Mouse (Mus musculus) monocyte, adult 5-6 weeks (primary cell): ENCODE measurements around the gene Adcy4. TPM values are rescaled to one million over a fixed set of nuclear protein-coding genes. Genes with fewer than 3 reads are reported as not detected.

ENCODE experiments used
- ATAC-seq: fragments of 153-309, 156-312 bp; replicated peaks from 2 replicates; pipeline ENCODE4 v1.8.0; 2017; ENCODE audit warnings: mild to moderate bottlenecking; ENCODE audit not compliant: low TSS enrichment, insufficient number of reproducible peaks, severe bottlenecking, poor library complexity, low FRiP score
- total RNA-seq: library from RNA; stranded (forward); fragments of 200-1000, 200-491, 200-594 nt; gene quantifications from 3 replicates; pipeline ENCODE4 v1.2.3, GENCODE M21; 2017

The Adcy4 gene
- total RNA-seq, 1 experiment from 2014 or later = 2.2 TPM

DNA sequence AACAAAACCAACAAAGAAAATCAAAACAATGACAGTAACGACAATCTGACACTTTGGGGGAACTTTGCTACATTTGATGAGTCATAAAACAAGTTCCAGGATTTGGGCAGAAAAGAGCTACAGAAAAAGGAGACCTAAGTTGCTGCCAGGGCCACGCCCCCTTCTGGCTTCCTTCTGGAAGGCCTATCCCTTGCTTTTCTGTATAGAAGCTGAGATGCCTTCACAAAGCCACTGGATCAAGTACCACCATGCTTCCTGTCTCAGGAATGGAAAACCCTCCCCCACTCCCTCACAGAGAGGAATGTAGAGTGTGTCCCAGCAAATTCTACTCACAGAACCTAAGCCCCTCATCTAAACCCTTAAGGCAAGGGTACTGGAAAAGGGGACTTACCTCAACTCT lies 10.1 kb upstream of the Adcy4 start:
- no peak for ATAC-seq

DNA sequence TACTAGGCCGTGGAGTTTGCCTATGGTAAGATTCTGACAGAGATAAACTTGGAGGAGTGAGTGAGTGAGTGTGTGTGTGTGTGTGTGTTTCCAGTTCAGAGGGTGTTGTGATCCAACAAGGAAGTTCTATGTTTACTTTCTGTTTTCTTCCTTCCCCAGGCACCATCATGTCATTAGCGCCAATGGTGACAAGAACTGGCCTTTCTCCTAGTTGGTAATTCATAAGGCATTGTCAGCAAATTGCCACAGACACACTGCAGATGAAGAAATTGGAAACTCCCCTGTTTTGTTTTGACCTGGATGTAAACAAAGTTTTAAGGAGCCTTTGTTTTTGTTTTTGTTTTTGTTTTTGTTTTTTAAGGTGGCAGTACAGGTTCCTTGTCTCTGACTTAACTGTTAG lies 9.6 kb upstream of the Adcy4 start:
- ATAC-seq = no peak

DNA sequence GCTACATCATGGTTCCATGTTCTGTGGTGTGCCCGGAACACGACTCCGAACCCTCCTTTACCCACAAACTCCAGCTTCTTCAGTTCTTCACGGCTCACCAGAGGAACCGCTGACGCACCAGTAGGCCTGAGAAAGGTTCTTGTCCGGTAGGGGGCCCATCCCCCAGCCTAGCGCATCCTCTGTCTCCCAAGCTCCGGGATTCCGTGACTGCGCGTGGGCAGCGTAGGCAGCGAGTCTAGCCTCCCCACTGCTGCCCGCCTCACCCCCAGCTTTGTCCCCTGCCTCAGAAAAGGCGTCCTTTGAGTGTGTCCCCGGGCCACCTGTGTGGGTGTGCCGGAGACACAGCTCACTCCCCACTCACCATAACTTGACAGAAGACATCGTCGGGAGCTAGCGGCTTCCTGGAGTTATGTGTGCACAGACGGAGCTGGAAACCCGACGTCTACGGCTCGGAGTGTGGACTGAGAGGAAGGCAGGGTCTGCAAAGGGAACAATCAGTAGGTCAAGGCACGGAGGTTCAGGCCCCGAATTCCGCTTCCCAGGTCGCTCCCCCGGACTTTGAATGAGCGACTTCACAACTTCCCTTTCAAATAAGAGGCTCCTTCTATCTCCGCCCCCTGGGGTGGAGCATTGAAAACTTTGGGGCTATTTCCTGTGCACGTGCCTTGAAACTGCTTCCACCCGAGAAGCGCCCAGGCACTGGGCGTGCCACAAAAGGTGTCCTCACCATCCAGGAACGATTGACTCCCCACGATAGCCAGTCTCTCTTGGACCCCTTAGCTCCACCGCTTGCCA lies 4.6 kb upstream of the Adcy4 start, which contains the start of gene Ripk3:
TSS of gene Ripk3 (minus strand) at position 610 of the 795 bp plus-strand sequence.
- peak; percentile 33 for ATAC-seq

DNA sequence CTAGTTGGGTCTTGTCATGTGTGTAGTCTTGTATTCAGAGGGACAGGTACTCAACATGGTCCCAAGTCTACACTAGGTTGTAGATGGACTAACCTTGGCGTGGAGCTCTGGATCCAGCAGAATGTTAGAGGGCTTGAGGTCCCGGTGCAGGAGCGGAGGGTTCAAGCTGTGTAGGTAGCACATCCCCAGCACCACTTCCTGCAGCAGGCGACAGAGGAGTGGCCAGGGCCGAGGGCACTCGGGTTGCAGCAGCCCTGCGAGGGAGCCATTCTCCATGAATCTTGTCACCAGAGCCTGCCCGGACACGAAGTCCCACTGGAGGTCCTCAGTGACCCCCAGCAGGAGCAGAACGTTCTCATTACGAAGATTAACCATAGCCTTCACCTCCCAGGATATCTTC lies 3.8 kb upstream of the Adcy4 start:
- no peak for ATAC-seq

- no peak for ATAC-seq
These were observed 1.3 kb upstream of the Adcy4 start for GRCm38 (mm10) chr14:55785195-55785594.

DNA sequence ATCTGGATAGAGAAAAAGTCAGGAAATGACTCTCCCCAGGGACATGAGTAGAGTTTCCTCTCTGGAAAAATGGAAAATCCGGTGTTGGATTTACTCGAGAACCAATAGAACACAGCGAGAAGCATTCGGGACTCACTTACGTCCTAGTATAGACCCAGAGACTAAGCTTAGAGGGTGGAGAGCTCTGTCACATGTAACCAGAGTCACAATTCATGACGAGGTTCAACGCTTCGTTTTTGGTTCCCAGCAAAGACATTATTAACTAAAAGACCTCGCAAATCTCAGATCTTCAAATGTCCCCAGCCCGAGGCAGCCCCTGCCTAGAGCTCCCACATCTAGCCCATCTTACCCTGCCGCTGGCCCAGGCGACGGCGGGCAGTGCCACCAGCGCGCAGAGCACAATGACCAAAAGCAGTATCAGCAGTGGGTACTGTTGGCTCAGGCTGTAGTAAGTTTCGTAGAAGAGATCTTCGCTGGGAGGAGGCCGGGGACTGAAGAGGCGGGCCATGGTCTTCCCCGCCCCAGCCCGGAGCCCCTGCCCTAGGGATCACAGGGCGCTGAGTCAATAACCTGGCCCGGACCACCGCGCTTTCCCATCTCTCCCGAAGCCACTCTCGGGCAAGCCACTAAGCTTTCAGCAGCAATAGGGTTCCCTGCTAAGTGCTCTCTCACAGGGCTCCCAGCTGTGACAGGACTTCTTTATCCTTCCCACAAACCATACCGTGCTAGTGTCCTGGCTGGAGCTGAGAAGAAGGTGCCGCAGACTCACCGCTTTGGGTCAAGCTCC lies 531 bp downstream of the Adcy4 start:
- no peak for ATAC-seq

DNA sequence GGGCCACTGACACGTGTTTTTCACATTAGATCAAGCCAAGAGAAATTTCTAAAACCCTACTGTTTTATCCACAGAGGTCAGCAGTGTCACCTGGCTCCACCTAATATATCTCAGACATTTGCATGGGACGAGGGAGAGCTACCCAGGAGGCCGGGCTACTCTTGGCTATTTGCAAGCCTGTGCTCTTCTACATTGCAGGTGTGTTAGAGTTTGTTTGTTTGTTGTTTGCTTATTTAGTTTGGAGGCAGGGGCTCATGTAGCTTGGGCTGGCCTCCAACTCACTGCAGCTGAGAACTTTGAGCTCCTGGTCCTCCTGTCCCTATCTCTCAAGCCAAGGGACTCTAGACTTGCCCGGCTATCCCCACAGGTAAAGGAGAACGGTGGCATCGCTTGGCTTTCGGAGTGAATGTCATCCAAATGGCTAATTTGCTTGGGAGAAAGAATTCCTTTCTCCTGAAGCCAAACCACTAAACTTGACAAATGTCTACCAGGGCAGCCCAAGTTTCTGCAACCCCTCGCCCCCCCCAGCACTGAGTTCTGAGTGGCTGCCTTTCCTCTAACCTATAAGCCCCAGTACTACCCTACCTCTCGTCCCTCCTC lies 1.4 kb downstream of the Adcy4 start:
- no peak for ATAC-seq

DNA sequence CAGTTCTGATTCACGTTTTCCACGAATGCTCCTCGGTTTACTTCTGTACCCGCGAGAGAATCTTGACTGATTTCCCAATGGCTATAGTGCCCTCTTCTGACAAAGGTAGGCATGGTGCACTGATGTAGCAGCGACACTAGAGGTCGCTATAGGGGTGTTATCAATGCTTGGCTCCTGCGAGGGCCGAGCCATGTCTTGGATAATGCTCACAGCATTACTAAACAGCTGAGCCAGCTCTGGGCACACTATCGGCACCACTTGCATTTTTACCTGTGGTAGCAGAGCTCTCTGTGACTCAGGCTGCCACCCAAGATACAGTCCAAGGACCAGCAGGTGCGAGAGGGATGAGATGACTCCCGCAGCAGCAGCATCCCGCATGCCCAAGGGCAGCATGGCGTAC lies 2.6 kb downstream of the Adcy4 start:
- peak; percentile 79 for ATAC-seq

GRCm38 (mm10) chr14:55780736-55781135 lies 3.2 kb downstream of the Adcy4 start:
- ATAC-seq = no peak

- ATAC-seq = no peak
These were observed 4.2 kb downstream of the Adcy4 start for GRCm38 (mm10) chr14:55779656-55780055.

DNA sequence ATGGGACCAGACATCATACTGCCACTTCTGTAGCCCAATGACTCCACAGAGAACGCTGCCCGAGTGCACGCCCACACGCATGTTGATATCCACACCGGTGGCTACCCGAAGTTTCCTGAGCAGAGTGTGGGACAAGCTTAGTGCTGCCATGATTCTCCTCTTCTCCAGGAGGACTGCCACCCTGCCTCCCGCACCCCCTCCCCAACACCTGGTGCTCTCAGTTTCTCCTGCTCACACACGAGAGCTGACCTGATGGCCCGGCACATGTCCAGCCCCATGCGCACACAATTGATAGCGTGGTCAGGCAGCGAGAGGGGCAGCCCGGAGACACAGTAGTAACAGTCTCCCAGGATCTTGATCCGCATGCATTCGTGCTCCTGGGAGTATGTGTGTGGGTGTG lies 5.2 kb downstream of the Adcy4 start:
- ATAC-seq = no peak

DNA sequence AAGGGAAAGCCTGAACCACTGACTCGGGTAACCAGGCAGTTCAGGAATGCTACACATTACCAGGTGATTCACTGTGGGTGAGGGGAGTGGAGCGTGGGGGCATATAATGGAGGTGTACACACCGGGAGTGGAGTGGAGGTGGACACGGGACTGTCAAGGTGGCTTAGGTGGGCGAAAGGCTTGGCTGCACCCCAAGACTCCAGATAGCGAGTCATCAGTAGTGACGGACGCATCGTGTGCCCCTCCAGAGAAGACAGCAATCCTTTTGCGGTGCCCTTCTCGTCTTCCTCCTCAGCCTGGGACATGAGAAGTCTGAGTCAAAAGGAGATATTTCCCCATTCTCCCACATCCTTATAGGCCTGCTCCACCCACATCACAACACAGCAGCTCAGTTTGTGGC lies 6.1 kb downstream of the Adcy4 start:
- no peak for ATAC-seq

- no peak for ATAC-seq
These were observed 6.7 kb downstream of the Adcy4 start for GRCm38 (mm10) chr14:55777176-55777575.

DNA sequence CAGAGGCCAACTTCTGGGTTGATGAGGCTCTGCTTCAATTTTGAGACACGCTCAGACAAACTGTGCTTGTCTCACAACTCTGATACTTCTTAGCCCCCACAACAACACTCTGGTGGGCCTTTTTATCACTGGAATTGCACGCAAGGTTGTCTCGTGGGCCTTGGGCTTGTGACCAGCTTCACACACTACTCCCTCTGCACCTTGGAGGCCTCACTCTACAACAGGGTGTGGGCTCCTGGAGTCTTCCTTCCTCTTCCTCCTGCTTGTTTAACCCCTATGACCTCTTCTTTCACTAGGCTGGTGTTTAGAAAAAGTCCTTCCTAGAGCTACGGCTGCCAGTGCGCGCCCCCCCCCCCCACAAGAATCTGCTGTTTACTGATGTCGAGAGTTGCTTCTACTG lies 7.2 kb downstream of the Adcy4 start:
- ATAC-seq = no peak

DNA sequence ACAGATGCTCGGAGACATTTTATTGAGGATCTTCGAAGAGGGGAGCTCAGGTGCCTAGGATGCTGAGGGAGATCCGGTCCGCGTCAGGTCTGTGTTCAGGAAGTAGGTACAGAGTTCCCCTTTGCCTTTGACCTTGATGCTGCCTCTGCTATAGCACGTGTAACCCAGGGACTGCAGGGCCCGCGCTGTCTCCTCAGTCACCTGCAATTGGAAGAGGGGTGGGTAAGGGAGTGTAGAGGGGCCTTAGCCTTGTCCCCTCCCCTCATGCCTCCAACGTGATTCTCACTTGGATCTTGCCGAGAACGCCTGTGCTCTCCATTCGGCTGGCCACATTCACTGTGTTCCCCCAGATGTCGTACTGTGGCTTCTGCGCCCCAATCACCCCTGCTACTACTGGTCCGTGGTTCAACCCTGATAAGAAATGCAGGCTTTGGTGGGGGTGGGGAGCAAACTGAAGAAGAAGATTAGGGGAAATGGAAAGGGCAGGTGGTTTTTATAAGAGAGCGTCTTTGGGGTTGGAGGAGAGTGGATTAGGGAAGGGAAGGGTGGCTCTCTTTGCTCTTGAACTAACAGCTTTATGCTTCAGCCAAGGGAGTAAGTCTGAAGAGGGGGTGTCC lies 14.7 kb downstream of the Adcy4 start:
- ATAC-seq = no peak

DNA sequence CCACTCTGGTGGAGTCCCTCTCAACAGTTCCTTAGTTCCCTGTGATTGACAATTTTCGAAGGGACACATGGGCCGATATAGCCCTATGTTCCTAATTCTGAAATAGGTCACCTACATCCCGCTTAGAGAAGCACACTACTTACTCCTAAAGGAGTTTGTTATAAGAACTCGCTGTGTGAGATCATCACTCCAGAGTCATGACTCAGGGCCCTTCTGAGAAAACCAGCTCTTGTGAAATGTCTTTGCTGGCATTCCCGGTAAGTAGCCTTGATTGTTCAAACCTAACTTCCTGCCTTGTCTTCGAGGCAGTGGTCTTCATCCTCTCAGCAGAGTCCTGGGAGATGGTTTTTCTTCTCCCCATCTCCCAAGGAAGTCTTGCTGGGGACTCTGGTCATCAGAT lies 15.3 kb downstream of the Adcy4 start:
- no peak for ATAC-seq

DNA sequence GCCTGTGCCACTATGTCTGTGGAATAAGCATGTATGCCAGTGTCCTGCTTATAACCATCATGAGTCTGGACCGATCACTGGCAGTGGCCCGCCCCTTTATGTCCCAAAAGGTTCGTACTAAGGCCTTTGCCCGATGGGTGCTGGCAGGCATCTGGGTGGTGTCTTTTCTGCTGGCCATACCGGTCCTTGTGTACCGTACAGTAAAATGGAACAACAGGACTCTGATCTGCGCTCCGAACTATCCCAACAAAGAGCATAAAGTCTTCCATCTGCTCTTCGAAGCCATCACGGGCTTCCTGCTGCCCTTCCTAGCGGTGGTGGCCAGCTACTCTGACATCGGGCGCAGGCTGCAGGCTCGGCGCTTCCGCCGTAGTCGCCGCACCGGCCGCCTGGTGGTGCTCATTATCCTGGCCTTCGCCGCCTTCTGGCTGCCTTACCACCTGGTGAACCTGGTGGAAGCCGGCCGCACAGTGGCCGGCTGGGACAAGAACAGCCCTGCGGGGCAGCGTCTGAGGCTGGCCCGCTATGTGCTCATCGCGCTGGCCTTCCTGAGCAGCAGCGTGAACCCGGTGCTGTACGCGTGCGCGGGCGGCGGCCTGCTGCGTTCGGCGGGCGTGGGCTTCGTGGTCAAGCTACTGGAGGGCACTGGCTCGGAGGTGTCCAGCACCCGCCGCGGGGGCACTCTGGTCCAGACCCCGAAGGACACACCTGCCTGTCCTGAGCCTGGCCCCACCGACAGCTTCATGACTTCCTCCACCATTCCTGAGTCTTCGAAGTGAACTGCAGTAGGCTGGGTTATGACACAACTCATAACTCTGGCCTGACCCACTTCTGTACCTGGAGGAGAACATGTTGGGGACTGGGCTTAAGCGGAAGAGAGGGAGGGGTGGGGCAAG lies 16.1 kb downstream of the Adcy4 start:
- no peak for ATAC-seq

GRCm38 (mm10) chr14:55765696-55766095 lies 18.2 kb downstream of the Adcy4 start, which contains the start of gene Ltb4r1:
Ltb4r1 (plus strand) TSS chr14:55765962.
- ATAC-seq = peak; percentile 27; the same call in 1 of the 2 replicates
